Mouse (Mus musculus) adrenal gland, postnatal 4 days (tissue): ENCODE data around the gene Lenep. TPM values are rescaled to one million over a fixed set of nuclear protein-coding genes. Genes with fewer than 3 reads are reported as not detected.

ENCODE experiments used
- DNase-seq, 2 experiments: peaks; one replicate each; pipeline ENCODE4 v3.0.0; 2021 to 2022; ENCODE audit warnings: low spot score in 2 of 2, mixed read lengths in 2 of 2
- total RNA-seq, 2 experiments: library from RNA; stranded (reverse); gene quantifications; 2 replicates each; pipeline ENCODE4 v1.2.3; 2021

Gene Lenep
- total RNA-seq, 2 experiments from 2014 or later = not detected

GRCm38 (mm10) chr3:89420421-89420820 lies 17.8 kb upstream of the Lenep start:
- no peak for DNase-seq

- DNase-seq = no peak
These were observed 17.4 kb upstream of the Lenep start for GRCm38 (mm10) chr3:89419981-89420380.

- peak in 1 of 2 experiments; percentile 38 for DNase-seq
These were observed 17.0 kb upstream of the Lenep start for GRCm38 (mm10) chr3:89419571-89419970.

GRCm38 (mm10) chr3:89418861-89419250 lies 16.3 kb upstream of the Lenep start:
- DNase-seq = peak in 1 of 2 experiments; percentile 69

GRCm38 (mm10) chr3:89418170-89418860 lies 15.7 kb upstream of the Lenep start, which contains the start of the genes Cks1b and Shc1:
Cks1b (minus strand) TSS chr3:89418383.
Shc1 (plus strand) TSS chr3:89418443.
- peak; percentile 65 to 87 for DNase-seq

- peak in 1 of 2 experiments; percentile 31 for DNase-seq
These were observed 15.2 kb upstream of the Lenep start for GRCm38 (mm10) chr3:89417840-89418169.

DNA sequence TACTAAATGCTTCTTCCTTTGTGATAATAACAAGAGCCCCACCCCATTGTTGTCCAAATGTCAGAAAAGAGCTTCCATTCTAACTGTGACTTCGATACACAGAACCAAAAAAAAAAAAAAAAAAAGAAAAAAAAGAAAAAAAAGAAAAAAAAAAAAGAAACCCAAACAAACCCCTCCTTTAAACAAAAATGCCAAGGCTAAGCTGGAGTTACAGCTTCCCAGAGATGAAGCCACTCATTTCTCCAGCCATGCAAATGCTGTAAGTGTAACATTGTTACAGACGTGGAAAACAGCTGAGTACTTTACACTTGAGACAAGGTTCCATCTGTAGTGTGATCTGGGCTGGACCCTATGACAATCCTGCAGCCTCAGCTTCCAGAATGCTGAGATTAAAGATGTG lies 14.5 kb upstream of the Lenep start:
- DNase-seq = no peak

DNA sequence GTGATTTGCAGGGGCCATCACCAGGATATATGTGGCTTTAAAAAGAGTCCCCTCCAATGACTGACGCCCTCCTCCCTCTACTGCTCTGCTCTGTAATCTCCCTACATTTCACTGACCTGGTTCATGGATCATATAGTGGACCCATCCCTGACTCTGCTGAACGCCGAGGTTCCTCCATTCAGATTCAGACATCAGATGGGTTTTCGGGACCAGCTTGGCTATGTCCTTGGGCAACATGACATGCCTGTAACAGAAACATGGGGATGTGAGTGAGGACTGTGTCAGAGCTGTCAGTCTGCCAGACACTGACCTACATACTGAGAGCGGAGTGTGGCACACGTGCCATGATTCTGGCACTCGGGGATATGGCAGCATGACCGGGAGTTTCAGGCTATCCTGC lies 13.6 kb upstream of the Lenep start:
- DNase-seq = no peak

- DNase-seq = peak; percentile 88 to 91
These were observed 9.1 kb upstream of the Lenep start, which contains the start of gene Flad1 for GRCm38 (mm10) chr3:89411490-89412393. Flad1 (minus strand) TSS chr3:89411870.

DNA sequence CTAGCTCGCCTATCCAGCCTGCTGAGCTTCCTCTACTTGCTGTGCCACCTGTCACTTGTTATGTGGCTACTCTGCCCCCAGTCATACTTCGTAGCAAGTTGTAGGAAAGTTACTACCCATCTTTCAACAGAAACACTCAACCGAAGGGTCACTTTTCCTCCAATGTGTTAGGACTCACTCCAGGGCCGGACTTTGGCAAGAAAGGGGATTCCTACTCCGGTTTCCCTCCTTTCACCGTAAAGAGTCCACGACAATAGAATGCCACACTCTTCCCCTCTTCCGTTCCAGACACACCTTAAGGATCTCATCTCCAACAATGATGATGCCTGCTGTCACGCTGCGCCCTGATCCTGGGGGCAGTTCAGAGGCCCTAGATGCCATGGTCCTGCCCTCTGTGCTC lies 8.3 kb upstream of the Lenep start:
- no peak for DNase-seq

- no peak for DNase-seq
These were observed 7.1 kb upstream of the Lenep start for GRCm38 (mm10) chr3:89409701-89410100.

- DNase-seq = no peak
These were observed 5.9 kb upstream of the Lenep start for GRCm38 (mm10) chr3:89408448-89408847.

DNA sequence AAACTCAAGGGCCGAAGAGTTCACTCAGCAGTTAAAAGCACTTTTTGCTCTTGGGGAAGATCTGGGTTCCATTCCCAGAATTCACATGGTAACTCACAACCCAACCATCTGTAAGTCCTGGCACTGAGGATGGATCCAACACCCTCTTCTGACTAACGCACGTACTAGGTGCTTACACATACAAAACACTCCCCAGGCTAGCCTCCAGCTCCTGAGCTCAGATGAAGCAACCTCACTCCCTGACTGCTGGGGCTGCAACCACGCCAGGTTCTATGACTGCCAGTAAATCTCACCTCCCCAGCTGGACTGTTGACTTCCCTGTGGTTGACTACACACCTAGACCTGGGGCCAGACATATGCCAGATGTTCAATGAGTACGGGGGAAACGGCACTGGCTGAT lies 4.3 kb upstream of the Lenep start:
- no peak for DNase-seq

GRCm38 (mm10) chr3:89401329-89401728 lies 1.3 kb downstream of the Lenep start:
- DNase-seq = no peak

- no peak for DNase-seq
These were observed 6.0 kb downstream of the Lenep start for GRCm38 (mm10) chr3:89396654-89397005.

GRCm38 (mm10) chr3:89395806-89396653 lies 6.6 kb downstream of the Lenep start:
- DNase-seq = no peak

DNA sequence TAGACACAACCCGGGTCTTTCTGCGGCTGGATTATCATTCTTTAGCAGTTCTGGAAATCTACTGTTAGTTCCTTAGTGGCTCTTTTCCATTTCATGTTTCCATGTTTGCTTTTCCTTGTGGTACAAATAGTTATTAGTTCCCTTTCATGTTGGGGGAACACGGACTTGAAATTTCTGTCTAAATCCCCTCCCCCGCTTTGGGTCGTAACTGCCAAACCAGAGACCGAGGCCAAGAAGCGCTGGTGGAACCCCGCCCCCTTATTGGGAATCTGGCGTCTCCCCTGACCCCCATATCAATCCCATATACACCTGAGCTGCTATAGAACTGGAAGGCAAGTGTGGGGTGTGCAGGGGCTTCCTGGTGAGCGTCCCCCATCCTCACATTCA lies 7.2 kb downstream of the Lenep start:
- DNase-seq = no peak

- peak; percentile 56 to 73 for DNase-seq
These were observed 7.7 kb downstream of the Lenep start for GRCm38 (mm10) chr3:89394894-89395256.

DNA sequence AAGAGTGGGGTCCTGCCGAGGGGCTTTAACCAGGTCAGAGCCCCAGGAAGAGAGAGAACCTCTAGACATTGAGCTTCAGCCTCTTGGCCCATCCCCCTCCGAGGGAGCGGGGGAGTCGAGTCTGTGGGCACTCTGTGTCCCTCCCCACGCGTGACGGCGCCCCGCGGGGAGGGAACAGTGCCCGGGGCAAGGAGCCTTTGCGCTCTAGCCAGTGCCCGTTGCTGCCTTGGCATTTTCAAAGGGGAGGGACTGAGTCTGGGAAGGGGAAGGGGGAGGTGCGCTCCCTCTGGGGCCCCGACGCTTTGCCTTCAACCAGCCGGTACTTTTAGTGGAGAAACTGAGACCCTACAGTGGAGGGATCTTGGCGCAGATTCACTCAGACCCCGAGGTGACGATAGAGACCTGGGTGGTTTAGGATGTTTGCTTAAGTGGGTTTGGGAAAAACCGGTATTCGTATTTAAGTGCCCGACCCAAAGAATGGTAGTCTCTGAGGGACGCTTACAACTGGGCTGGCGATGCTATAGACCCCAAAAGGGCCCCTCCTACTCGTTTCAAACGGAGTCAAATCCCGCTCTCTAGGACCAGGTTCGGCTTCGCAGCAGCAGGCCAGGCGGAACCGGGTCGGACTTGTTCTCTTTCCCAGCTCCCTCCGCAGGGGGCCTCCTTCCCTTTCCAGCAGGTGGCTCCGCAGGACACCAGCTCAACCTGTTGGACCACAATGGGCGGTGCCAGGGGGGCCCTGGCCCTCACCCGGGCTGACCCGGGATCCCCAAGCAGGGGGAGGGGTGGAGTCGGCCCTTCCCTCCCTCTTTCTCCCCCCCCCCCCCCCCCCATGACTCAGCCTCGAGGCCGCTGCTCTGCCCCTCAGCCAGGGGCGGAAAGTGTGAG lies 8.3 kb downstream of the Lenep start, which contains the start of gene Zbtb7b:
Gene Zbtb7b (minus strand): TSS at position 771 of the 888 bp plus-strand sequence.
- DNase-seq = peak; percentile 63 to 73

GRCm38 (mm10) chr3:89393605-89394004 lies 9.0 kb downstream of the Lenep start:
- DNase-seq = peak; percentile 90 to 99
